Mouse (Mus musculus): ENCODE measurements around the gene Acr.

DNA sequence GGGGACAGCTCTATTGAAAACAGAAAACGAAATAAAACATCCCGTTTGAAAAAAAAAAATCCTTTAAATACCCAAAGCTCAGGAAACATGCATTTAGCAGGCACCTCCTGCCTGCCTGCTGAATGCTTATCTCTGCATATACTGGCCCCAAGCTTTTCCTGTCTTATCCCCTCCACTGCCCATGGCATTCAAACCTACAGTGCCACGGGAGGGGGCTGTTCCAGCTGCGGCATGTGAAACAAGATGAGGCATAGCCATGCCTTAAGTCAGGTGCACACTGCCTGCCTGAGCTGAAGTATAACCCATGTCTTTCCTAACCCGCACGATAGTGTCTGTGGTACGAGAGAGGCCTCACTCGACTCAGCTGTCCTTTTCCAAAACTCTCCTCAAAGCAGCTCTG is 4.0 kb downstream of the Acr start:
- TF ChIP-seq CTCF (IDR thresholded peaks at IDR 0.05; ENCODE audit: low read depth) (no peak), EP300 (optimal IDR thresholded peaks at IDR 0.05) (no peak)
